Mouse (Mus musculus): ENCODE measurements around the gene Ssbp1. TPM values are rescaled to one million over a fixed set of nuclear protein-coding genes. Genes with fewer than 3 reads are reported as not detected.
A peak's percentile ranks its signal among the peaks of the same experiment; 100 is the strongest.

Gene Ssbp1
- polyA plus RNA-seq, 1 experiment from 2014 or later, result 171 TPM

GRCm38 (mm10) chr6:40435151-40436046, 35.8 kb upstream of the Ssbp1 start:
- under 1% methylated on average over 70 of the region's 72 CpGs for WGBS
- Histone ChIP-seq H3K9ac (peak overlapping the region; percentile 74), H3K4me2 (peak overlapping the region; percentile 90), H3K36me3 (no peaks in the 10 kb centered on the region), H3K4me1 (peaks cover 25% of the 10 kb centered on the region), H3K4me3 (replicated peaks) (peak overlapping the region; percentile 88), H3K27me3 (peaks cover 20% of the 10 kb centered on the region; the same call in 1 of the 2 replicates), H3K27ac (peak overlapping the region; percentile 79), H3K9me3 (replicated peaks) (no peaks in the 10 kb centered on the region)
- ATAC-seq (replicated peaks; ENCODE audit: low FRiP score), result peak; percentile 85

DNA sequence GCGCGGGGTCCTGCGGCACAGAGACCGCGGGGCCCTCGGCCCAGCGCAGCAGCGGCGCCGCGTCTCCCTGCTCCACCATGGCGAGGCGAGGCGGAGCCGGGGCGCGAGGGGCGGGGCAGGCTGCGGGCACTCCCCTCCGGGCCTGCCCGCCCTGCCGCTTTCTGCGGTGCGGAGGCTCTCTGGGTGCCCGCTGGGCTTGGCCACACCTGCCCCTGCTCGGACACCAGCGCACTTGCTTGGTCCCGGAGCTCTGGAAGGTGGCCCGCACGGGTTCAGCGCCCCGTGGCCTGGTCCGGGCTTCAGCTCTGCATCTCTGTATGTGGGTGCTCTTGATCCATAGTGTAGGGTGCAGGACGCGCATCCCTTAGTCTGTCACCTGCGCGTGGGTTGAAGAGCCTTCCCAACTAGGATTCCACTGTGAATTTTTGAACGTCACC, 35.1 kb upstream of the Ssbp1 start, which contains the start of gene E330009J07Rik:
E330009J07Rik (minus strand) TSS at position 89 of the 437 bp plus-strand sequence.
- peak; percentile 95 for ATAC-seq (replicated peaks; ENCODE audit: low FRiP score)

DNA sequence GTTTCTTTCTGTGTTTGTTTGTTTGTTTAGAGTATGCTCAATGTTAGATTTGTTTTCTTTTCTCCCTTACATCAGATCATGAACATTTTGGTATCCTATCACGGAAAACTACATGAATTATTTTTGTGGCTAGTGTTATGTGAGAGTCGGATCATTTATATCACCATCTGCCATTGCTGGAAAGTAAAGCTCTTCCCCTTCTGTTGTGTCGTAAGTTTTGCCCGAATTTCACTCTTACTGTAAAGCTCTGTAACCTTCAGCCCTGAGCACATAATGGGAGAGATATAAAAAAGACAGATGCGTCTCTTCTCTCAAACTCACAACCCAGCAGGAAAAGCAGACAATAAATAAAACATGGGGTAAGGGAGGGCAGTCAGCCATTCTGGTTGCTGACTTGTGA, 32.2 kb upstream of the Ssbp1 start, which contains the start of gene Wee2:
Wee2 (plus strand) TSS at position 153 of the 400 bp plus-strand sequence.
- WGBS, result 52% methylated on average over 5 of the region's 5 CpGs
- Histone ChIP-seq H3K36me3 (no peaks in the 10 kb centered on the region), H3K4me2 (peak within 1 kb of the TSS; percentile 34)

More for the DNA sequence above, 35.1 kb upstream of the Ssbp1 start, which contains the start of gene E330009J07Rik:
- 1% methylated on average over 38 of the region's 38 CpGs for WGBS
- Histone ChIP-seq H3K4me1 (peaks cover 22% of the 10 kb centered on the region), H3K9me3 (replicated peaks) (no peaks in the 10 kb centered on the region), H3K27me3 (peaks cover 20% of the 10 kb centered on the region; the same call in 1 of the 2 replicates), H3K36me3 (no peaks in the 10 kb centered on the region), H3K27ac (peak within 1 kb of the TSS; percentile 79), H3K4me2 (peak within 1 kb of the TSS; percentile 90), H3K9ac (peak within 1 kb of the TSS; percentile 74), H3K4me3 (replicated peaks) (peak within 1 kb of the TSS; percentile 88)

GRCm38 (mm10) chr6:40439731-40440130, 31.4 kb upstream of the Ssbp1 start:
- Histone ChIP-seq H3K4me3 (replicated peaks) (no peak overlapping the region), H3K4me1 (peaks cover 13% of the 10 kb centered on the region), H3K36me3 (no peaks in the 10 kb centered on the region), H3K4me2 (peak overlapping the region; percentile 34), H3K27ac (no peak overlapping the region), H3K9ac (no peak overlapping the region), H3K9me3 (replicated peaks) (no peaks in the 10 kb centered on the region), H3K27me3 (peaks cover 28% of the 10 kb centered on the region; the same call in 1 of the 2 replicates)
- whole genome bisulfite sequencing, result 22% methylated on average over 12 of the region's 12 CpGs
- ATAC-seq (replicated peaks; ENCODE audit: low FRiP score), result no peak

More for the DNA sequence above, 32.2 kb upstream of the Ssbp1 start, which contains the start of gene Wee2:
- no peak within 1 kb of the TSS for H3K9ac ChIP-seq
- H3K27ac ChIP-seq, result no peak within 1 kb of the TSS
- peaks cover 20% of the 10 kb centered on the region for H3K4me1 ChIP-seq
- H3K9me3 ChIP-seq (replicated peaks), result no peaks in the 10 kb centered on the region
- H3K4me3 ChIP-seq (replicated peaks), result no peak within 1 kb of the TSS
- no peak for ATAC-seq (replicated peaks; ENCODE audit: low FRiP score)
- H3K27me3 ChIP-seq, result peaks cover 28% of the 10 kb centered on the region; the same call in 1 of the 2 replicates

DNA sequence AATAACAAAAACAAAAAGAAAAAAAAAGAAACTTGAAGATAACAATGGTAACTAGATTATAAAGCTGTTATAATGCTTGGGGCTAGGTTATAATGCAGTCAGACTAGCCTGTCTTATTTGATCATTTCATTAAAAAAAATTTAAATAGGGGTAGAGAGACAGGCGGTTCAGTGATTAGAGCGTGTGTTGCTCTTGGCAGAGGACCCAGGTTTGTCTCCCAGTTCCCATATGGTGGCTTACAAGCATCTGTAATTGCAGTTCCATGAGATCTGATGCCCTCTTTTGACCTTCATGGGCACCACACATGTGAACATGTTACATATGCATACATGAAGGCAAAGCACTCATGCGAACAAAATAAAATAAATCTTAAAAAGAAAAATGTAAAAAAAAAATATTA, 29.9 kb upstream of the Ssbp1 start:
- Histone ChIP-seq H3K36me3 (no peaks in the 10 kb centered on the region), H3K4me2 (no peak overlapping the region), H3K27me3 (peaks cover 35% of the 10 kb centered on the region), H3K4me3 (replicated peaks) (no peak overlapping the region), H3K9me3 (replicated peaks) (no peaks in the 10 kb centered on the region), H3K4me1 (peaks cover 6% of the 10 kb centered on the region; the same call in 1 of the 2 replicates), H3K9ac (no peak overlapping the region), H3K27ac (no peak overlapping the region)
- ATAC-seq (replicated peaks; ENCODE audit: low FRiP score), result no peak
- WGBS, result 77% methylated on average over 3 of the region's 3 CpGs

GRCm38 (mm10) chr6:40441755-40442154, 29.4 kb upstream of the Ssbp1 start:
- H3K36me3 ChIP-seq, result no peaks in the 10 kb centered on the region
- H3K4me1 ChIP-seq, result 0 out of 2 replicates have a peak, but pooled peaks cover 4% of the 10 kb centered on the region
- no peaks in the 10 kb centered on the region for H3K9me3 ChIP-seq (replicated peaks)
- peaks cover 39% of the 10 kb centered on the region for H3K27me3 ChIP-seq
- no peak overlapping the region for H3K4me2 ChIP-seq
- no peak for ATAC-seq (replicated peaks; ENCODE audit: low FRiP score)
- H3K4me3 ChIP-seq (replicated peaks), result no peak overlapping the region
- 43% methylated on average over 3 of the region's 3 CpGs for WGBS
- H3K9ac ChIP-seq, result no peak overlapping the region
- no peak overlapping the region for H3K27ac ChIP-seq

GRCm38 (mm10) chr6:40443281-40443928, 27.7 kb upstream of the Ssbp1 start:
- H3K4me2 ChIP-seq, result no peak overlapping the region
- H3K36me3 ChIP-seq, result no peaks in the 10 kb centered on the region
- no peak for ATAC-seq (replicated peaks; ENCODE audit: low FRiP score)
- H3K9ac ChIP-seq, result no peak overlapping the region
- 0 out of 2 replicates have a peak, but pooled peaks cover 4% of the 10 kb centered on the region for H3K4me1 ChIP-seq
- no peaks in the 10 kb centered on the region for H3K9me3 ChIP-seq (replicated peaks)
- 25% methylated on average over 10 of the region's 10 CpGs for WGBS
- no peak overlapping the region for H3K4me3 ChIP-seq (replicated peaks)
- H3K27me3 ChIP-seq, result peaks cover 32% of the 10 kb centered on the region
- no peak overlapping the region for H3K27ac ChIP-seq

GRCm38 (mm10) chr6:40448626-40449025, 22.5 kb upstream of the Ssbp1 start:
- Histone ChIP-seq H3K4me2 (no peak overlapping the region), H3K27ac (no peak overlapping the region), H3K4me1 (no peaks in the 10 kb centered on the region), H3K36me3 (no peaks in the 10 kb centered on the region), H3K9ac (no peak overlapping the region), H3K4me3 (replicated peaks) (no peak overlapping the region), H3K27me3 (peaks cover 14% of the 10 kb centered on the region; the same call in 1 of the 2 replicates), H3K9me3 (replicated peaks) (no peaks in the 10 kb centered on the region)
- no peak for ATAC-seq (replicated peaks; ENCODE audit: low FRiP score)

DNA sequence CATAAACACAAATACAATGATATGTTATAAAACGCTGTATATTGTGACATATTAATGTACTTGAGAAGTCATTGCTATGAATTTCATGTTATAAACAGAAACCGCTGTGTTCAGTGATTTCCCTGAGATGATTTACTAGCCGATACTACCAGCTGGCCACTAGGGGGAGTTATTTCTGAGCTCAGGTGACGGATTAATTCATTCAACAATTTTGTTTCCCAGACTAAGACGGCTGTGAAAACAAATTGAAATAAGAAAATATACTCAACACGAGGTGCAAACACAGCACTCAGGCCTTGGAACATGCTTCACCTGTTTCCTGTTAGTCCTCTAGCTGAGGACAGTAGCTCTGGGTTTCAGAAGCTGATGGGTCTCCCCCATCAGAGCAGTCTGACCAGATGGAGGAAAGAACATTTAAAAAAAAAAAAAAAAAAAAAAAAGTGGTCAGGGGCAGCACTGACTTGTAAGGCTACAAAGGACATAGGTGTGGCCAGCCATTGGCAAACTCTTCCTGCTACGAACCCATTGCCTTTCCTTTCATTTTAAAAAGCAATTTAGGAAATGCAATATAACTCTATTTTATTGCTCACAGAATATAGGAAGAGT, 16.6 kb upstream of the Ssbp1 start:
- no peak overlapping the region for H3K27ac ChIP-seq
- no peak for ATAC-seq (replicated peaks; ENCODE audit: low FRiP score)

DNA sequence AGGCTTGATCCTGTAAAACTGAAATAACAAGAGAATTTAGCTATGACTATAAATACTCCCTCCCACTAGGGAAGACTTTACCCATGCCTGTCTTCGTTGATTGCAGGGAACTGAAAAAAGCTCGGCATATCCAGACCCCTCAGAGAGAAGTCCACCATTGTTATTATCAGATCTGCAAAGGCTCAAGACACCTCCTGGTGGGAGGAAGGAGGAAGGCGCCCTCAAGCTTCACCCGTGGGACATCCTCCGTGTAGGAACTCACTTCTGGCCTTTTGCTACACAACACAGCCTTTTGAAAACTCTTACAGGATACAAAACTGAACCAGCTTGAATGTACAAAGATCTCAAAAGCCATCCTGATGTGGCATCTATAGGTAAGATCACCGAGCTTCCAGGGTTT, 5.4 kb upstream of the Ssbp1 start:
- H3K36me3 ChIP-seq, result no peaks in the 10 kb centered on the region
- H3K27ac ChIP-seq, result no peak overlapping the region
- H3K4me3 ChIP-seq (replicated peaks), result no peak overlapping the region
- no peaks in the 10 kb centered on the region for H3K9me3 ChIP-seq (replicated peaks)
- WGBS, result 55% methylated on average over 6 of the region's 6 CpGs
- 0 out of 2 replicates have a peak, but pooled peaks cover 2% of the 10 kb centered on the region for H3K4me1 ChIP-seq
- no peak for ATAC-seq (replicated peaks; ENCODE audit: low FRiP score)
- H3K4me2 ChIP-seq, result no peak overlapping the region
- H3K27me3 ChIP-seq, result peaks cover 7% of the 10 kb centered on the region; the same call in 1 of the 2 replicates
- H3K9ac ChIP-seq, result no peak overlapping the region

More for the DNA sequence above, 16.6 kb upstream of the Ssbp1 start:
- Histone ChIP-seq H3K4me1 (no peaks in the 10 kb centered on the region), H3K9me3 (replicated peaks) (no peaks in the 10 kb centered on the region), H3K4me2 (no peak overlapping the region), H3K27me3 (peaks cover under 1% of the 10 kb centered on the region; the same call in 1 of the 2 replicates), H3K36me3 (no peaks in the 10 kb centered on the region), H3K9ac (no peak overlapping the region), H3K4me3 (replicated peaks) (no peak overlapping the region)
- WGBS, result 24% methylated on average over 7 of the region's 7 CpGs

DNA sequence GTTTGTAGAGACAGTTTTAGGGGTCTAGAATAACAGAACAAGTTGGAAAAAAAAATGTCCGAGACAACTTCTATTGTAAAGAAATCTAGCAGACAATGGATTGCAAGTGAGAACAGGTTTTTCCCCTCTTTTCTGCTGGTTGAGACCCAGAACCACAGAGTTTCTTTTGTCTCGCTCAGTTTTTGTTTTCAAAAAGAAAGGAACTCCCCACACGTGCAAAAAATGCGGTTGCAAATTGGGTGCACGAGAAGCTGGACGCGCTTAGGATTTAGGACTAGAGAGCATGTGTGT, 513 bp downstream of the Ssbp1 start:
- Histone ChIP-seq H3K9me3 (replicated peaks) (no peaks in the 10 kb centered on the region), H3K9ac (peak overlapping the region; percentile 91), H3K27ac (peak overlapping the region; percentile 98), H3K4me2 (peak overlapping the region; percentile 68), H3K36me3 (peaks cover 34% of the 10 kb centered on the region), H3K27me3 (0 out of 2 replicates have a peak, but pooled peaks cover 3% of the 10 kb centered on the region), H3K4me1 (peaks cover 11% of the 10 kb centered on the region), H3K4me3 (replicated peaks) (peak overlapping the region; percentile 83)
- ATAC-seq (replicated peaks; ENCODE audit: low FRiP score), result no peak
- 0% methylated on average over 7 of the region's 7 CpGs for WGBS

All from kidney, embryonic 15.5 days (tissue).